ENCODE assay signal across 10 mouse cellular contexts in genomic region chr10:75647362-75647761, GRCm38 (mm10). TPM values are rescaled to one million over a fixed set of nuclear protein-coding genes. Genes with fewer than 3 reads are reported as not detected.
A peak's percentile ranks its signal among the peaks of the same experiment; 100 is the strongest.
DNase-seq lines count a peak whose midpoint lies in the region; ATAC-seq and TF ChIP-seq lines count a peak whose summit lies in the region.
"Had no signal": no experiment of that assay in that cellular context is flagged by ENCODE, and none has a peak within 500 bp of the region (broad histone marks: within the 10 kb centered on the region; RNA-seq: fewer than 3 reads in every experiment).

No protein-coding gene starts in this region.

- DNase-seq in hindbrain, embryonic 14.5 days (ENCODE audit: low spot score) = peak; percentile 43
- DNase-seq in hindbrain, embryonic 10.5 days (ENCODE audit: low spot score) = no peak
- peak; percentile 82 for DNase-seq in brain, adult 2 months (ENCODE audit: low read depth, low spot score)
- DNase-seq in heart, adult 2 months = peak; percentile 55 to 73
- peak; percentile 78 for DNase-seq in kidney, postnatal 14 days
- no peak for DNase-seq in spleen, postnatal 14 days (ENCODE audit: low spot score in 2 of 2)

- H3K4me3 ChIP-seq in hindbrain, embryonic 14.5 days (replicated peaks; ENCODE audit: low read length) = no peak overlapping the region
- H3K4me3 ChIP-seq in hindbrain, embryonic 10.5 days = no peak overlapping the region
- H3K4me3 ChIP-seq in heart, adult 2 months = no peak overlapping the region
- no peak overlapping the region for H3K4me3 ChIP-seq in neural tube, embryonic 14.5 days (ENCODE audit: low read depth, low read length)
- H3K4me3 ChIP-seq: embryonic facial prominence, embryonic 13.5 days had no signal

- no peak overlapping the region for H3K4me2 ChIP-seq in hindbrain, embryonic 14.5 days (replicated peaks)
- no peak overlapping the region for H3K4me2 ChIP-seq in neural tube, embryonic 14.5 days (ENCODE audit: low read depth, low read length)
- H3K4me2 ChIP-seq: embryonic facial prominence, embryonic 13.5 days had no signal

- ATAC-seq in hindbrain, embryonic 14.5 days (ENCODE audit: low FRiP score) = peak; percentile 24; the same call in 1 of the 2 replicates
- ATAC-seq in neural tube, embryonic 14.5 days (ENCODE audit: low read depth) = peak; percentile 21; the same call in 1 of the 2 replicates
- ATAC-seq in megakaryocyte-erythroid progenitor cell, adult 5-6 weeks (replicated peaks; ENCODE audit: low FRiP score, low TSS enrichment, poor library complexity, severe bottlenecking) = no peak

- no peak overlapping the region for H3K9ac ChIP-seq in hindbrain, embryonic 14.5 days
- no peak overlapping the region for H3K9ac ChIP-seq in heart, adult 2 months (ENCODE audit: low read depth, low read length)
- no peak overlapping the region for H3K9ac ChIP-seq in neural tube, embryonic 14.5 days (replicated peaks; ENCODE audit: low read depth, low read length)
- H3K9ac ChIP-seq: embryonic facial prominence, embryonic 13.5 days had no signal

- TF ChIP-seq CTCF in heart, adult 2 months (IDR thresholded peaks at IDR 0.05) = no peak

- peaks cover 8% of the 10 kb centered on the region for H3K4me1 ChIP-seq in hindbrain, embryonic 14.5 days (replicated peaks; ENCODE audit: control insufficient read depth, insufficient read depth, low read length)
- H3K4me1 ChIP-seq in hindbrain, embryonic 10.5 days (replicated peaks) = peaks cover 27% of the 10 kb centered on the region
- H3K4me1 ChIP-seq in heart, adult 2 months (ENCODE audit: control insufficient read depth, insufficient read depth, low read length) = 0 out of 2 replicates have a peak, but pooled peaks cover 2% of the 10 kb centered on the region
- H3K4me1 ChIP-seq in neural tube, embryonic 14.5 days (ENCODE audit: control insufficient read depth, insufficient read depth, low read length) = peaks cover 13% of the 10 kb centered on the region

- 80% methylated on average over 3 of the region's 3 CpGs for WGBS in hindbrain, embryonic 14.5 days
- WGBS in hindbrain, embryonic 10.5 days = 96% methylated on average over 3 of the region's 3 CpGs
- 59% methylated on average over 3 of the region's 3 CpGs for WGBS in heart, adult 2 months
- WGBS in neural tube, embryonic 14.5 days = 95% methylated on average over 3 of the region's 3 CpGs

- no peaks in the 10 kb centered on the region for H3K79me2 ChIP-seq in heart, adult 2 months (replicated peaks; ENCODE audit: control insufficient read depth, insufficient read depth, low read length)

- intact Hi-C loops in heart, adult 2 months (cut with DNase I) = no loop called here

- TF ChIP-seq POLR2A in heart, adult 2 months (IDR thresholded peaks at IDR 0.05; ENCODE audit: insufficient read depth, low read depth, low read length) = no peak

- H3K9me3 ChIP-seq in hindbrain, embryonic 14.5 days (ENCODE audit: control insufficient read depth, low read length) = no peaks in the 10 kb centered on the region
- no peaks in the 10 kb centered on the region for H3K9me3 ChIP-seq in hindbrain, embryonic 10.5 days
- H3K9me3 ChIP-seq in neural tube, embryonic 14.5 days (ENCODE audit: control insufficient read depth, low read length) = no peaks in the 10 kb centered on the region
- H3K9me3 ChIP-seq: embryonic facial prominence, embryonic 13.5 days had no signal

- H3K36me3 ChIP-seq in hindbrain, embryonic 14.5 days (replicated peaks; ENCODE audit: control insufficient read depth, insufficient read depth) = peaks cover 58% of the 10 kb centered on the region
- peaks cover 71% of the 10 kb centered on the region for H3K36me3 ChIP-seq in hindbrain, embryonic 10.5 days
- no peaks in the 10 kb centered on the region for H3K36me3 ChIP-seq in heart, adult 2 months (ENCODE audit: control insufficient read depth, insufficient read depth, low read length)
- peaks cover 35% of the 10 kb centered on the region for H3K36me3 ChIP-seq in neural tube, embryonic 14.5 days (ENCODE audit: control insufficient read depth, insufficient read depth, low read length)

- H3K27me3 ChIP-seq in hindbrain, embryonic 14.5 days (ENCODE audit: control insufficient read depth, insufficient read depth, low read length) = no peaks in the 10 kb centered on the region
- no peaks in the 10 kb centered on the region for H3K27me3 ChIP-seq in hindbrain, embryonic 10.5 days (ENCODE audit: insufficient read depth, poor library complexity, severe bottlenecking)
- H3K27me3 ChIP-seq in heart, adult 2 months (ENCODE audit: control insufficient read depth, insufficient read depth, low read length) = no peaks in the 10 kb centered on the region
- H3K27me3 ChIP-seq in neural tube, embryonic 14.5 days (ENCODE audit: control insufficient read depth, insufficient read depth, low read length) = no peaks in the 10 kb centered on the region
- H3K27me3 ChIP-seq: embryonic facial prominence, embryonic 13.5 days had no signal

- TF ChIP-seq EP300 in heart, adult 2 months (IDR thresholded peaks at IDR 0.05; ENCODE audit: insufficient read depth, low read depth, low read length) = 0 out of 2 replicates have a peak, but pooled peaks have one; percentile 8

- H3K27ac ChIP-seq in hindbrain, embryonic 14.5 days = no peak overlapping the region
- no peak overlapping the region for H3K27ac ChIP-seq in hindbrain, embryonic 10.5 days
- H3K27ac ChIP-seq in heart, adult 2 months = no peak overlapping the region; the same call in 1 of the 2 replicates
- H3K27ac ChIP-seq in neural tube, embryonic 14.5 days (ENCODE audit: low read depth, low read length) = no peak overlapping the region
- H3K27ac ChIP-seq: embryonic facial prominence, embryonic 13.5 days had no signal

RNA-seq across cellular contexts. Expression of gene Susd2, which starts 3.6 kb away (rescaled TPM):
- 6.9 and 7.3 TPM in 2 replicates for polyA plus RNA-seq in hindbrain, embryonic 14.5 days (2014; fragmentation: Nextera tagmentation; extraction: Ambion mirVana)
- 2.0 and 3.0 TPM in 2 replicates for polyA plus RNA-seq in hindbrain, embryonic 10.5 days (2016; fragmentation: Nextera tagmentation; extraction: Ambion mirVana)
- total RNA-seq in heart, adult 2 months (2021) = 1 to 10 TPM; 1.3 to 1.8 TPM
- 4.3 TPM in 2 replicates for polyA plus RNA-seq in heart, adult 2 months (2012; rRNA removed)
- polyA plus RNA-seq in neural tube, embryonic 14.5 days (2014; fragmentation: Nextera tagmentation; extraction: Ambion mirVana) = 9.8 and 12.3 TPM in 2 replicates
- total RNA-seq in megakaryocyte-erythroid progenitor cell, adult 5-6 weeks (2014; fragmentation: Nextera tagmentation) = 2.3 and 4.8 TPM in 2 replicates
- total RNA-seq in megakaryocyte-erythroid progenitor cell, adult 5-6 weeks (2017) = 0.69 and 0.94 TPM in 2 replicates

RNA-seq across cellular contexts. Expression of gene Ggt5, which starts 58.2 kb away (rescaled TPM):
- polyA plus RNA-seq in hindbrain, embryonic 14.5 days (2014; fragmentation: Nextera tagmentation; extraction: Ambion mirVana) = 2.1 and 2.7 TPM in 2 replicates
- polyA plus RNA-seq in hindbrain, embryonic 10.5 days (2016; fragmentation: Nextera tagmentation; extraction: Ambion mirVana) = 0.30 and 0.82 TPM in 2 replicates
- total RNA-seq in heart, adult 2 months (2021) = 1 to 10 TPM; 3.8 to 7.9 TPM
- polyA plus RNA-seq in heart, adult 2 months (2012; rRNA removed) = 41.9 TPM in 2 replicates
- 0.43 and 1.5 TPM in 2 replicates for polyA plus RNA-seq in neural tube, embryonic 14.5 days (2014; fragmentation: Nextera tagmentation; extraction: Ambion mirVana)
- total RNA-seq in megakaryocyte-erythroid progenitor cell, adult 5-6 weeks (2014; fragmentation: Nextera tagmentation) = 0.52 and 0.67 TPM in 2 replicates
- total RNA-seq in megakaryocyte-erythroid progenitor cell, adult 5-6 weeks (2017) = 0.70 and 2.7 TPM in 2 replicates
- total RNA-seq: MEL had no signal

Comparison
In these comparisons a context has a peak if more than half of its experiments do, and no peak if none do; other contexts are left out.
1. DNase-seq: peak in hindbrain, embryonic 14.5 days (single experiment), brain, adult 2 months (single experiment), heart, adult 2 months (2 of 2) and kidney, postnatal 14 days (single experiment); none in hindbrain, embryonic 10.5 days (single experiment) and spleen, postnatal 14 days (0 of 2).
2. RNA of gene Ggt5, which starts 58.2 kb away (polyA plus RNA-seq): 41.9 TPM in heart, adult 2 months; 2.1 to 2.7 TPM in hindbrain, embryonic 14.5 days, 0.30 to 0.82 TPM in hindbrain, embryonic 10.5 days and 0.43 to 1.5 TPM in neural tube, embryonic 14.5 days; every median in the first group is over 10 times any median in the second.